Mouse (Mus musculus): ENCODE results near the gene Slc25a12.

The Slc25a12 gene

DNA sequence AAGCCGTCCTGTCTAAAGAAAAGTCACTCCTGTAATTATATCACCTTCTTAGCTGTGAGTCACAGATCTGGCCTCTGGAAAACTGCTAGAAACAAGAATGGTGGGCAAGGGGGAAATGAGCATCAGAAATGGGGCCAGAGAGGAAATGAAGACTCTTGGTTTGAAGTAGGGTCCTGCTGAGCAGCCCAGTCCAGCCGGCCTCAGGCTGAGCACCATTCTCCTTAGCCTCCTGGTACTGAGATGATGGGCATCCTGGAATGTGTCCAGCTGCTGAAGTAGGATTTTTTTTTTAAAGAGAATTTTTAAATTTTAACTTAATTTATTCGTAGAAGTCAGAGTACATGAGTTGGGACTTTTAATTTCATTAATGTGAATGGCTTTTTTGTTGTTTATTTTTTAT lies 62.7 kb downstream of the Slc25a12 start:
- DNase-seq: no peak

DNA sequence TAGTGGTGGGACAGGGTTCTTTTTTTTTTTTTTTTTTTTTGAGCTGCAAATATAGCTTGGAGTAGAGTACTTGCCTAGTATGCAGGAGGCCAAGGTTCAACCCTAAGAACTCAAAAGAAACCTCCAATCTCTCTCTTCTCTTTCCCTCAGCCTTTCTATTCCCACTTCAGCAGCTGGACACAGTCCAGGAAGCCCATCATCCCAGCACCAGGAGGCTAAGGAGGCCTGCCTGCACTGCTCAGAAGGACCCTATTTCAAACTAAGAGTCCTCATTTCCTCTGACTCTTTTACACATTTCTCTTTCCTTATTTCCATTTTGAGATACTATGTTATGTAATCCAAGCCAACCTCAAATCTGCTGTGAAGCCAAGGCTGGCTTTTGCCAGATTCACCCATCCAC lies 64.3 kb downstream of the Slc25a12 start:
- no peak for DNase-seq

GRCm38 (mm10) chr2:71302156-71302663 lies 65.3 kb downstream of the Slc25a12 start:
- no peak for DNase-seq

- DNase-seq: no peak
Measured at GRCm38 (mm10) chr2:71298729-71299128, 68.8 kb downstream of the Slc25a12 start.

GRCm38 (mm10) chr2:71297501-71297900 lies 70.0 kb downstream of the Slc25a12 start:
- DNase-seq: no peak

GRCm38 (mm10) chr2:71295844-71296243 lies 71.7 kb downstream of the Slc25a12 start:
- no peak for DNase-seq

GRCm38 (mm10) chr2:71294489-71294888 lies 73.1 kb downstream of the Slc25a12 start:
- no peak for DNase-seq

GRCm38 (mm10) chr2:71293983-71294382 lies 73.6 kb downstream of the Slc25a12 start:
- DNase-seq: no peak

GRCm38 (mm10) chr2:71291566-71291965 lies 76.0 kb downstream of the Slc25a12 start:
- no peak for DNase-seq

DNA sequence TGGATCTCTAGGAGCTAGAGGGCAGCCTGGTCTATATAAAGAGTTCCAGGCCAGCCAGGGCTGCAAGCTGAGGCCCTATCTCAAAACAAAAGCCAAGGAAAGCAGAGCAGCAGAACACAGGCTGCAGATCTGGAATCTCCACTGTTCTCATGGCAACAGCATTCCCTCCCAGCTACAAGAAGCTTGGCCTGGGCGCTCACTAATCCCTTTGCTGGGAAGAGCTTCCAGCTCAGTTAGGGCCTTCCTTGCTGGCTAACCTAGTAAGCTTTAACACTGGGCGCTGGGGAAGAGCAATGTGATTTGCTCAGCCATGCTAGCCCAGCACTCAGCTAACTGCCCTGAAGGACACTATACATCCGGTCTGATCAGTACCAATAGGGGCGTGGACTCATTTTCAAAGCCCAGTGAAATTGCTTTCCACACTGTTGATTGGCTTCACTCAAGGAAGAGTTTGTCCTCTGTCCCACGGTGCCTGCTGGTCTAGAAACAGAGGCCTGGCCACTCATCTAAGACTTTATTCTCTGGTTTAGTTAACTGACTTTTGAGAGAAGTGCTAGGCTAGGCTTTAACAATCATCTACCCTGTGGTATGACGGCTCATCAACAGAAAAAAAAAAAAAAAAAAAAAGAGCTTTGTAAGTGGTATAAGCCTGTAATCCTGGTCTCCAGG lies 77.3 kb downstream of the Slc25a12 start:
- no peak for DNase-seq

DNA sequence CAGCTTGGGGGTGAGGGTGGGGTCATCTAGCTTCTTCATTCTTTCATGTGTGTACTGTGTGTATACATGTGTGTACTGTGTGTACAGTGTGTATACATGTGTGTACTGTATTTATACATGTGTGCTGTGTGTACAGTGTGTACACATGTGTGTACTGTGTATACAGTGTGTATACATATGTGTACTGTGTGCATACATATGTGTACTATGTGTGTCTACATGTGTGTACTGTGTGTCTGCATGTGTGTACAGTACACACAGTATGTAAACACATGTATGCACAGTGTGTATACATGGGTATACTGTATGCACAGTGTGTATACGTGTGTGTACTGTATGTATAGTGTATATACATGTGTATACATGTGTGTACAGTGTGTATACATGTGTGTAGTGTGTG lies 85.6 kb downstream of the Slc25a12 start:
- no peak for DNase-seq

- DNase-seq: no peak
Measured at GRCm38 (mm10) chr2:71278791-71279775, 88.5 kb downstream of the Slc25a12 start.

GRCm38 (mm10) chr2:71275734-71276133 lies 91.8 kb downstream of the Slc25a12 start:
- DNase-seq: no peak

GRCm38 (mm10) chr2:71273955-71274679 lies 93.4 kb downstream of the Slc25a12 start:
- DNase-seq: no peak

GRCm38 (mm10) chr2:71270085-71270484 lies 97.5 kb downstream of the Slc25a12 start:
- no peak for DNase-seq

GRCm38 (mm10) chr2:71269332-71269731 lies 98.2 kb downstream of the Slc25a12 start:
- no peak for DNase-seq

DNA sequence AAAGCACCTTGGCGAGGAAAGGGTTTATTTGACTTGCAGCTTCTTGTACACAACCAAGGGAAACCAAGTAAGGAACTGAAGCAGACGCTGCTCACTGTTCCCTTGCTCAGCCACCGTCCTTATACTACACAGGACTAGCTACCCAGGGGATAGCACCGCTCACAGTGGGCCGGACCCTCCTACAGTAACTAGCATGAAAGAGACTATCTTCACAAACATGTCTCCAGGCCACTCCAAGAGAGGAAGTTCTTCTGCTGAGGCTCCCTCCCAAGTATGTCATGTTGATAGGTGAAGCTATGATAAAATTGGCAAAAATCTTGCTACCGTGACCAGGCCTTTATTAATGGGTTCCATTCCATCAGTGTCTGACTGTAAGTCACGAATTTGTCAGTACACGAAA lies 98.9 kb downstream of the Slc25a12 start:
- DNase-seq: no peak

DNA sequence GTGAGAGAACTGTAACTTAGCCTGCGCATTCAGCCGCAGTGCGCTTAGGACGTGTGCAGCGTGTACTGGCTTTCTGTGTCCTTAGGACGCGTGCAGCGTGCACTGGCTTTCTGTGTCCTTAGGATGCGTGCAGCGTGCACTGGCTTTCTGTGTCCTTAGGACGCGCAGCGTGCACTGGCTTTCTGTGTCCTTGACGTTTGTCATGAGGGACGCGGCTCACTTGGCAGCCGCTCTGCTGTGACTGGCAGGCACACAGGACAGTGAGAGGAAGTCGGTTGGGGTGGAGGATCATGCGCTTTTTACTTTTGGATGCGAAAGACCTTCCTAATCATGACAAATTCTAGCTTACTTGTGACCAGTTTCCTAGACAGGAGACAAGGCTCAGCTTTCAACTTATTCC lies 103.0 kb downstream of the Slc25a12 start:
- no peak for DNase-seq

DNA sequence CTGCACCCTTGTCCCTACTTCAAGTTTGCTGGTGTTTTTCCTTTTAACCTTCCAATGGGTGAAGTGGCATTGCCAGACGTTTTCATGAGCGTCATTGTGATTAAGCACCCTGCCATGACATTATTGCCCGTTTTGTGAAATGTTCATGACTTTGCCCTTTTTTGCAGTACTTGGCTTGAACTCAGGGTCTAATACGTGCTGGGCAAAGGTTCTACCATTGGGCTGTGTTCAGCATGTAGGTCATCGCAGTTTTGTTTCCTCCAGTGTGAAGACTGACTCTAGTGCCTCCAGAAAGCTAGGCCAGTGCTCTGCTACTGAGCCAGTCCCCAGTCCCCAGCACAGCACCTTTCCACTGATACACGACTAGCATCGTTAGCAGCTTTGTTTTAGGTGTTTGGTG lies 111.0 kb downstream of the Slc25a12 start:
- DNase-seq: no peak

DNA sequence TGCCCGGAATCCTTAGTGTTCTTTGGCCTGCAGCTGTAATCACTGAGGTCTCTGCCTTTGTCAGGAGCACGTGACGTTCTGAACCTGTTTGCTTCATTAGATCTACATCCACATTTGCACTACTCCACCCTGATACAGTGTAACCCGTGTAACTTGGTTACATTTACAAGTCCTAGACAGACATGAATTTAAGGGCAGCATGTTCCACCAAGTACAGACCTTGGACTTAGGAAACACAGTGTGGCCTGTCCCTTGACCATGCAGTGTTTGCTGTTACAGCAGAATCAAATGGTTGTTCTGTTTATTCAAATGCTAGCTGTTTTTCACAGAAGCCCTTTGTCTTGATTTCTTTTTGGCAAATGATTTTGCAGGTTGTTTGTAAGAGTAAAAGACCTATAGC lies 112.7 kb downstream of the Slc25a12 start:
- no peak for DNase-seq

- DNase-seq: peak; percentile 35
Measured at GRCm38 (mm10) chr2:71250841-71251240, 116.7 kb downstream of the Slc25a12 start.

GRCm38 (mm10) chr2:71248071-71248470 lies 119.5 kb downstream of the Slc25a12 start:
- DNase-seq: no peak

DNA sequence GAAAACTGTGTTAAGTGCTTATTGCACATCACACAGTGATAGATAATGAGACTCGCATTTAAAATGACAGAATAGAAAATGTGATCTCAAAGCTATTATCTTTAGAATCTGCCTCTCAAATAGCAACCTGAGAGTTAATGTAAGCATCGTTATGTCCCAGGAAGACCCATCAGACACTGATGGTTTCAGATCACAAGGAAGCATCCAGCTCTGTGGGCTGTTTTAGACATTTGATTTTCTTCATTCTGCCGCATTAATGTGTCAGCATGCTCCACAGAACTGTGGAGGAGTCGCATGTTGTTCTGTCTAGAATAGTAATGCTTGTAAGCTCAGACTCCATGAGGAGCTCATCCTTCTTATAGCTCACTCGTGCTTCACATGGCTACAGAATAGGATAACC lies 121.5 kb downstream of the Slc25a12 start:
- DNase-seq: no peak

Data from embryo, embryonic 11 days (tissue).